Mouse (Mus musculus) stomach, embryonic 14.5 days (tissue): ENCODE data around the gene Atxn1. TPM values are rescaled to one million over a fixed set of nuclear protein-coding genes. Genes with fewer than 3 reads are reported as not detected.
A peak's percentile ranks its signal among the peaks of the same experiment; 100 is the strongest.

Experiments
- ATAC-seq: fragments of 200-750 bp; cut with Nextera tagmentation; 2 replicates; pipeline ENCODE4 v1.8.0; 2017; ENCODE audit warnings: low read depth, moderate TSS enrichment; ENCODE audit not compliant: insufficient number of reproducible peaks, insufficient read depth, low FRiP score
- H3K27ac ChIP-seq: fragments of 300-500 bp; sonication (generic); 2 replicates; pipeline ENCODE4 v1.5.1; 2014; ENCODE audit warnings: mild to moderate bottlenecking, low read length, moderate library complexity, mixed read lengths
- H3K27me3 ChIP-seq: fragments of 300-500 bp; sonication (generic); 2 replicates; pipeline ENCODE4 v1.6.1; 2014; ENCODE audit warnings: low read length, control low read depth, mixed read lengths; ENCODE audit not compliant: control insufficient read depth, insufficient read depth
- H3K36me3 ChIP-seq: fragments of 300-500 bp; sonication (generic); 2 replicates; pipeline ENCODE4 v1.6.1; 2014; ENCODE audit warnings: mild to moderate bottlenecking, control low read depth, low read length, moderate library complexity, mixed read lengths; ENCODE audit not compliant: control insufficient read depth, insufficient read depth
- H3K4me1 ChIP-seq: fragments of 300-500 bp; sonication (generic); 2 replicates; pipeline ENCODE4 v1.6.1; 2014; ENCODE audit warnings: low read length, control low read depth, mixed read lengths; ENCODE audit not compliant: control insufficient read depth, insufficient read depth
- H3K4me2 ChIP-seq: fragments of 300-500 bp; sonication (generic); replicated peaks from 2 replicates; pipeline ENCODE4 v1.6.1; 2014; ENCODE audit warnings: low read depth, low read length, control low read depth
- H3K4me3 ChIP-seq: fragments of 300-500 bp; sonication (generic); 2 replicates; pipeline ENCODE4 v1.5.1; 2014; ENCODE audit warnings: low read depth, low read length, control low read depth
- H3K9ac ChIP-seq: fragments of 300-500 bp; sonication (generic); replicated peaks from 2 replicates; pipeline ENCODE4 v1.6.1; 2014; ENCODE audit warnings: low read depth, mild to moderate bottlenecking, control low read depth, low read length, moderate library complexity, mixed read lengths
- H3K9me3 ChIP-seq: fragments of 300-500 bp; sonication (generic); 2 replicates; pipeline ENCODE4 v1.6.1; 2016; ENCODE audit warnings: low read depth, low read length, control low read depth; ENCODE audit not compliant: control insufficient read depth
- WGBS: fragments of 180-500 bp; shearing (Covaris S2); extraction: QIAGEN DNeasy Blood & Tissue Kit; methylation state at CpG from one replicate; pipeline ENCODE4 v1.1.7; 2014; 5-methylcytosine and 5-hydroxymethylcytosine counted together
- polyA plus RNA-seq: library from polyadenylated mRNA; unstranded; fragments of >200 nt; fragmentation: Nextera tagmentation; extraction: Ambion mirVana; gene quantifications from 2 replicates; pipeline ENCODE4 v1.2.1, GENCODE M21; 2014

Atxn1 gene
- polyA plus RNA-seq, 1 experiment from 2014 or later: 6.5 TPM

- H3K4me1 ChIP-seq: peaks cover 7% of the 10 kb centered on the region; the same call in 1 of the 2 replicates
- no peak overlapping the region for H3K27ac ChIP-seq
- H3K4me2 ChIP-seq: no peak overlapping the region
- no peak for ATAC-seq
- H3K9me3 ChIP-seq: no peaks in the 10 kb centered on the region
- WGBS: 71% methylated on average over 6 of the region's 6 CpGs
- no peak overlapping the region for H3K4me3 ChIP-seq
- no peaks in the 10 kb centered on the region for H3K27me3 ChIP-seq
- H3K9ac ChIP-seq: no peak overlapping the region
- no peaks in the 10 kb centered on the region for H3K36me3 ChIP-seq
Observed at GRCm38 (mm10) chr13:45894234-45894633, 70.6 kb downstream of the Atxn1 start.

- Histone ChIP-seq H3K9me3 (no peaks in the 10 kb centered on the region), H3K36me3 (no peaks in the 10 kb centered on the region), H3K4me3 (no peak overlapping the region), H3K9ac (no peak overlapping the region), H3K27me3 (no peaks in the 10 kb centered on the region), H3K27ac (no peak overlapping the region), H3K4me2 (no peak overlapping the region), H3K4me1 (no peaks in the 10 kb centered on the region)
- no peak for ATAC-seq
- WGBS: 74% methylated on average over 2 of the region's 2 CpGs
Observed at GRCm38 (mm10) chr13:45891073-45891472, 73.7 kb downstream of the Atxn1 start.

- WGBS: 63% methylated on average over 9 of the region's 9 CpGs
Observed at GRCm38 (mm10) chr13:45888953-45889749, 75.7 kb downstream of the Atxn1 start.

GRCm38 (mm10) chr13:45884878-45885277 lies 79.9 kb downstream of the Atxn1 start:
- WGBS: 85% methylated on average over 7 of the region's 7 CpGs

More at GRCm38 (mm10) chr13:45888953-45889749, 75.7 kb downstream of the Atxn1 start:
- H3K4me2 ChIP-seq: no peak overlapping the region
- no peaks in the 10 kb centered on the region for H3K27me3 ChIP-seq
- H3K36me3 ChIP-seq: no peaks in the 10 kb centered on the region
- no peak overlapping the region for H3K4me3 ChIP-seq
- no peak for ATAC-seq
- H3K27ac ChIP-seq: no peak overlapping the region
- no peak overlapping the region for H3K9ac ChIP-seq
- H3K4me1 ChIP-seq: no peaks in the 10 kb centered on the region
- no peaks in the 10 kb centered on the region for H3K9me3 ChIP-seq

GRCm38 (mm10) chr13:45883791-45884238 lies 81.0 kb downstream of the Atxn1 start:
- no peak overlapping the region for H3K4me2 ChIP-seq
- WGBS: 69% methylated on average over 10 of the region's 10 CpGs
- peaks cover 6% of the 10 kb centered on the region; the same call in 1 of the 2 replicates for H3K4me1 ChIP-seq
- H3K4me3 ChIP-seq: no peak overlapping the region
- no peak for ATAC-seq
- H3K36me3 ChIP-seq: no peaks in the 10 kb centered on the region
- no peaks in the 10 kb centered on the region for H3K9me3 ChIP-seq
- H3K27ac ChIP-seq: no peak overlapping the region
- H3K9ac ChIP-seq: no peak overlapping the region
- H3K27me3 ChIP-seq: no peaks in the 10 kb centered on the region

More at GRCm38 (mm10) chr13:45884878-45885277, 79.9 kb downstream of the Atxn1 start:
- no peak for ATAC-seq
- Histone ChIP-seq H3K9me3 (no peaks in the 10 kb centered on the region), H3K4me1 (peaks cover 6% of the 10 kb centered on the region; the same call in 1 of the 2 replicates), H3K27ac (no peak overlapping the region), H3K4me3 (no peak overlapping the region), H3K4me2 (no peak overlapping the region), H3K27me3 (no peaks in the 10 kb centered on the region), H3K36me3 (no peaks in the 10 kb centered on the region), H3K9ac (no peak overlapping the region)

GRCm38 (mm10) chr13:45882976-45883440 lies 81.8 kb downstream of the Atxn1 start:
- no peaks in the 10 kb centered on the region for H3K27me3 ChIP-seq
- H3K4me3 ChIP-seq: no peak overlapping the region
- no peak overlapping the region for H3K9ac ChIP-seq
- no peak overlapping the region for H3K27ac ChIP-seq
- H3K4me1 ChIP-seq: peaks cover 6% of the 10 kb centered on the region; the same call in 1 of the 2 replicates
- WGBS: 52% methylated on average over 3 of the region's 3 CpGs
- H3K36me3 ChIP-seq: no peaks in the 10 kb centered on the region
- no peak for ATAC-seq
- H3K4me2 ChIP-seq: no peak overlapping the region
- H3K9me3 ChIP-seq: no peaks in the 10 kb centered on the region

- H3K4me2 ChIP-seq: no peak overlapping the region
- WGBS: 61% methylated on average over 5 of the region's 5 CpGs
- H3K9ac ChIP-seq: no peak overlapping the region
- no peaks in the 10 kb centered on the region for H3K36me3 ChIP-seq
- H3K9me3 ChIP-seq: no peaks in the 10 kb centered on the region
- ATAC-seq: no peak
- no peak overlapping the region for H3K4me3 ChIP-seq
- H3K27me3 ChIP-seq: no peaks in the 10 kb centered on the region
- H3K27ac ChIP-seq: peak overlapping the region; percentile 48; the same call in 1 of the 2 replicates
- peaks cover 6% of the 10 kb centered on the region; the same call in 1 of the 2 replicates for H3K4me1 ChIP-seq
Observed at GRCm38 (mm10) chr13:45880543-45880845, 84.3 kb downstream of the Atxn1 start.

- Histone ChIP-seq H3K36me3 (no peaks in the 10 kb centered on the region), H3K9ac (no peak overlapping the region), H3K4me3 (no peak overlapping the region), H3K27me3 (no peaks in the 10 kb centered on the region), H3K4me1 (peaks cover 6% of the 10 kb centered on the region; the same call in 1 of the 2 replicates), H3K9me3 (no peaks in the 10 kb centered on the region), H3K27ac (peak overlapping the region; percentile 48; the same call in 1 of the 2 replicates), H3K4me2 (no peak overlapping the region)
- no peak for ATAC-seq
- 66% methylated on average over 14 of the region's 14 CpGs for WGBS
Observed at GRCm38 (mm10) chr13:45879746-45880542, 84.9 kb downstream of the Atxn1 start.
